Mouse (Mus musculus) limb, embryonic 14.5 days (tissue): ENCODE measurements around the gene Banf2. TPM values are rescaled to one million over a fixed set of nuclear protein-coding genes. Genes with fewer than 3 reads are reported as not detected.
A peak's percentile ranks its signal among the peaks of the same experiment; 100 is the strongest.

Source experiments
- ATAC-seq: fragments of 200-750 bp; cut with Nextera tagmentation; 2 replicates; pipeline ENCODE4 v1.8.0; 2017; ENCODE audit warnings: low read depth, moderate number of reproducible peaks, moderate TSS enrichment; ENCODE audit not compliant: low FRiP score
- DNase-seq: peaks from one replicate; pipeline ENCODE4 v3.0.0-alpha.2; 2015; ENCODE audit warnings: low spot score
- H3K27ac ChIP-seq: fragments of 300-500 bp; sonication (generic); replicated peaks from 2 replicates; pipeline ENCODE4 v1.5.1; 2014; ENCODE audit warnings: low read depth, mild to moderate bottlenecking, low read length, moderate library complexity, mixed read lengths
- H3K27me3 ChIP-seq: fragments of 300-500 bp; sonication (generic); 2 replicates; pipeline ENCODE4 v1.6.1; 2014; ENCODE audit warnings: low read length, mixed read lengths; ENCODE audit not compliant: control insufficient read depth, insufficient read depth
- H3K36me3 ChIP-seq: fragments of 300-500 bp; sonication (generic); 2 replicates; pipeline ENCODE4 v1.6.1; 2014; ENCODE audit warnings: mild to moderate bottlenecking, low read length, moderate library complexity, mixed read lengths; ENCODE audit not compliant: control insufficient read depth, insufficient read depth
- H3K4me1 ChIP-seq: fragments of 300-500 bp; sonication (generic); 2 replicates; pipeline ENCODE4 v1.6.1; 2014; ENCODE audit warnings: antibody characterized with exemption, low read length, mixed read lengths; ENCODE audit not compliant: control insufficient read depth, insufficient read depth
- H3K4me2 ChIP-seq: fragments of 300-500 bp; sonication (generic); replicated peaks from 2 replicates; pipeline ENCODE4 v1.6.1; 2014; ENCODE audit warnings: low read depth, mild to moderate bottlenecking, low read length, moderate library complexity; ENCODE audit not compliant: severe bottlenecking
- H3K4me3 ChIP-seq: fragments of 300-500 bp; sonication (generic); replicated peaks from 2 replicates; pipeline ENCODE4 v1.5.1; 2014; ENCODE audit warnings: low read length
- H3K9ac ChIP-seq: fragments of 300-500 bp; sonication (generic); 2 replicates; pipeline ENCODE4 v1.6.1; 2014; ENCODE audit warnings: mild to moderate bottlenecking, low read depth, low read length, moderate library complexity; ENCODE audit not compliant: severe bottlenecking
- H3K9me3 ChIP-seq: fragments of 300-500 bp; sonication (generic); 2 replicates; pipeline ENCODE4 v1.6.1; 2016; ENCODE audit warnings: low read length; ENCODE audit not compliant: control insufficient read depth
- POLR2A ChIP-seq: fragments of 200-500 bp; IDR thresholded peaks from 2 replicates; pipeline ENCODE4 v1.8.0; 2012; ENCODE audit warnings: inconsistent platforms, mild to moderate bottlenecking, moderate library complexity, borderline replicate concordance; ENCODE audit not compliant: insufficient read depth, insufficient read length; ENCODE audit errors: extremely low read depth
- WGBS: fragments of 180-500 bp; shearing (Covaris S2); extraction: QIAGEN DNeasy Blood & Tissue Kit; methylation state at CpG from one replicate; pipeline ENCODE4 v1.1.7; 2014; 5-methylcytosine and 5-hydroxymethylcytosine counted together
- polyA plus RNA-seq, 2 experiments: library from polyadenylated mRNA; depleted of rRNA in 1 of 2; stranded (reverse) in 1 of 2; unstranded in 1 of 2; fragments of >200 nt; fragmentation: Nextera tagmentation in 1 of 2; extraction: Ambion mirVana in 1 of 2; gene quantifications; 2 replicates each; pipeline versions ENCODE4 v1.2.1 to v1.2.3; 2012 to 2014

Banf2 gene
- polyA plus RNA-seq, 2 experiments = not detected

DNA sequence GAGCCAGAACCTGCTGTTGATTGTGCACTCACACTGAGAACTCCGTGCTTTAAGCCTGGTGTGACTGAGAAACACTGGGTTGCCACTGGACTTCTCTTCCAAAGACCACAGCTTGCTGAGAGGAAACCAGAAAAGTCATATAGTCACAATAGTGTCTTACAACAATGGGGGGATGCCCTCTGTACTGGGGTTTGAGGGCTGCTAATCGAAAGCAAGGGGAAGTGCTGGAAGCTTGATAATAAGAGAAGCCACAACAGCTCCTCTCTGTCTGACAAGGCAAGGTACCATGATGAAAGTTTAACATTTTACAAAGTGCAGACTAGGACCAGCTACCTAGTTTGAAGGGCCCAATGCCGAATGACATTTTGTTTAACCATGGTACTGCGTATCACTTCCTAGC, 36.8 kb downstream of the Banf2 start:
- Histone ChIP-seq H3K27me3 (no peaks in the 10 kb centered on the region), H3K9ac (no peak overlapping the region)
- WGBS = 95% methylated on average over 4 of the region's 4 CpGs

DNA sequence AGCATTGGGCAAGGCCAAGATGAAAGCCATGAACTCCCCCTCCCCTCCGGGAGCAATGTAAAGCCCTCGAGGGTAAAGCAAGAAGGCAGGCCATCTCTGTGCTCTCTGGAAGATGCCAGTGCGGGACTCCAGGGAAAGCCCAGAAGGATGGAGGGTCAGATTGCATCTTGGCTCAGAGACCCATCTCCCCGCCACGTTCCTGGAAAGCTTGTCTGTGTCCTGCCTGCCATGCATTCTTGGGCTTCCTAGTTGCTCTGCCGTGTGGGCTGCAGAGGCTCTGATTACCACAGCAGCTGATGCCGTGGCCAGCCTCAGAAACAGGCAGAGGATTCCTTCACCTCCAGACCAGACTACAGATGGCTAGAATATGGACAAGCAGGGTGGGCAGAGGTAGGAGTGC, 37.6 kb downstream of the Banf2 start:
- Histone ChIP-seq H3K9me3 (no peaks in the 10 kb centered on the region), H3K9ac (no peak overlapping the region), H3K27me3 (no peaks in the 10 kb centered on the region), H3K4me2 (no peak overlapping the region), H3K36me3 (no peaks in the 10 kb centered on the region), H3K4me1 (peaks cover 3% of the 10 kb centered on the region; the same call in 1 of the 2 replicates), H3K4me3 (no peak overlapping the region), H3K27ac (no peak overlapping the region)
- no peak for TF ChIP-seq POLR2A
- 44% methylated on average over 7 of the region's 7 CpGs for whole genome bisulfite sequencing
- ATAC-seq (peak; percentile 53; the same call in 1 of the 2 replicates), DNase-seq (peak; percentile 24)

More for the DNA sequence above, 36.8 kb downstream of the Banf2 start:
- Histone ChIP-seq H3K36me3 (no peaks in the 10 kb centered on the region), H3K27ac (no peak overlapping the region), H3K9me3 (no peaks in the 10 kb centered on the region), H3K4me1 (peaks cover 3% of the 10 kb centered on the region; the same call in 1 of the 2 replicates), H3K4me2 (no peak overlapping the region), H3K4me3 (no peak overlapping the region)
- TF ChIP-seq POLR2A = no peak
- no peak for DNase-seq
- ATAC-seq = no peak

DNA sequence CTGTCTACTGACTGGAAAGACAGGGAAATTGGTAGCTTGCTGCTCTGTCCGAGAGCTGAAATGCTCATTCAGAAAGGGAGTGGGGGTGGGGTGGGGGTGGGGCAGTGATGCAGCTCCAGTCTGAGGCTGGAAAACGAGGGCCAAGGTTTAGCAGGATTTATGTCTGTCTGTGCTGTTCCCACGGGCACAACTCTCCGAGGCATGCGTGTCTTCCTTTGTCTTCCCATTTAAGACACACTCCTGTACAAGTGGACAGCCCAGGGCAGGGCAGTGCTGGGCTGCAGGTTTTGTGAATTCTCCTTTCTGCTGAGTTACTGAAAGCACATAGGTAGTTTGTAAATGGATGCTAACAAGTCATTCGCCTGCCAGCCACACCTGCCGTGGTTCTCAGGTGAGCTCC, 39.8 kb downstream of the Banf2 start:
- no peak for ATAC-seq
- peaks cover 3% of the 10 kb centered on the region; the same call in 1 of the 2 replicates for H3K4me1 ChIP-seq
- no peaks in the 10 kb centered on the region for H3K27me3 ChIP-seq
- no peak for DNase-seq
- H3K4me3 ChIP-seq = no peak overlapping the region
- WGBS = 46% methylated on average over 7 of the region's 7 CpGs
- no peak for TF ChIP-seq POLR2A
- no peak overlapping the region for H3K9ac ChIP-seq
- no peaks in the 10 kb centered on the region for H3K9me3 ChIP-seq
- no peak overlapping the region for H3K4me2 ChIP-seq
- no peaks in the 10 kb centered on the region for H3K36me3 ChIP-seq
- no peak overlapping the region for H3K27ac ChIP-seq

DNA sequence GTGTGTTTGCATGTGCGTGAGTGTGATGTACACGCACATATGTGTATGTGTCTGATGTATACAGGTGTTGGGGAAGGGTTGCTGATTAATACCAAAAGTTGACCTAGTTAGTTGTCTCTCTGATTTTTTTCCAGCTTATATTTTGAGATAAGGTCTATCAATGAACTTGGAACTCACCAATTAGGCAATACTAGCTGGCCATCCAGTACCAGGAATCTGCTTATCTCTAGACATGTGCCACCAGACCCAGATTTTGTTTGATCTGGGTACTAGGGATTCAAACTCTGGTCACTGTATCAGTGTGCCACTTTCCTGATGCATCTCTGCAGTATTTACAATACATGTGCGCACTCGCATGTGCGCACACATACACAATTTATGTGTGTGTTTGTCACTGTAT, 41.2 kb downstream of the Banf2 start:
- no peak overlapping the region for H3K4me2 ChIP-seq
- H3K9me3 ChIP-seq = no peaks in the 10 kb centered on the region
- no peak for TF ChIP-seq POLR2A
- no peak overlapping the region for H3K27ac ChIP-seq
- H3K36me3 ChIP-seq = no peaks in the 10 kb centered on the region
- H3K9ac ChIP-seq = no peak overlapping the region
- 99% methylated on average over 5 of the region's 5 CpGs for WGBS
- H3K4me1 ChIP-seq = 0 out of 2 replicates have a peak, but pooled peaks cover 1% of the 10 kb centered on the region
- DNase-seq (no peak), ATAC-seq (no peak)
- H3K4me3 ChIP-seq = no peak overlapping the region
- no peaks in the 10 kb centered on the region for H3K27me3 ChIP-seq

DNA sequence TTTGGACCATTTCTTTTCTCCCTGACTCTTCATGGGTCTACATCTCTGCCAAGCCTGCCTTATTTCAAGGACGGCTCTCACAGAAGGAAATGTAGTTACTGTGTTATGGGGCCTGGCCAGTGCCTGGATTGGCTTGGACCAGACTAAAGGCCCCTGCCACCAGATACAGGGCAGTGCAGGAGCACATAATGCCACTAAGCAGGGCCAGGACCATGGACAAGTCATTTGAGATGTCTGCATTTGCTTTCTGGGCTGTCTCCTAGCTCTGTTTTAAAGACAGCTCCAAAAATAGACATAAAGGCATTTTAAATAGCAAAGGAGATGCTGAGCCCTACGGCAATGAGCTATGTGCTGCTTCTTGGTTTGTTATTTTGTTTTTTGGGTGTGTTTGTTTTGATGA, 43.8 kb downstream of the Banf2 start:
- Histone ChIP-seq H3K36me3 (no peaks in the 10 kb centered on the region), H3K4me1 (no peaks in the 10 kb centered on the region), H3K9ac (no peak overlapping the region), H3K27ac (no peak overlapping the region), H3K4me2 (no peak overlapping the region), H3K27me3 (no peaks in the 10 kb centered on the region), H3K4me3 (no peak overlapping the region), H3K9me3 (no peaks in the 10 kb centered on the region)
- TF ChIP-seq POLR2A = no peak
- WGBS = 73% methylated on average over 2 of the region's 2 CpGs
- DNase-seq (no peak), ATAC-seq (no peak)

DNA sequence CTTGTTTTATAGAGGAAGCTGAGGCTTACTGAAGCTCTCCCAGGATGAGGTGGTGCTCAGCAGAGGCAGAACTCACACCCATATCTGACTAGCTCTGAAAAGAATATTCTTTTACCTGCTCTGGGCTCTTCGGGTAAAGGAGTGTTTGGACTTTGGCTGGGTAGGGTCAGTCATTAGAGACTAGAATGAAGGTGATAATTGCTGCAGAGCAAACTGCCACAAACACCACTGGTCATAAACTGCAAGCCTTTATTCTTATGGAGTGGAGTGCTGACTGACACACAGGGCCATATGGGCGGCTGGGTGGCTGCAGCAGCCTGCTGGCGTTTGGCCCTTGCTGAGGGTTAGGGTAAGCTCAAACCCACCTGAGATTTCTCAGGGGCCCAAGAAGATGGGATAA, 46.0 kb downstream of the Banf2 start:
- Histone ChIP-seq H3K9ac (no peak overlapping the region), H3K4me2 (no peak overlapping the region), H3K27me3 (no peaks in the 10 kb centered on the region), H3K4me1 (no peaks in the 10 kb centered on the region), H3K4me3 (no peak overlapping the region), H3K36me3 (no peaks in the 10 kb centered on the region), H3K9me3 (no peaks in the 10 kb centered on the region), H3K27ac (no peak overlapping the region)
- ATAC-seq (no peak), DNase-seq (no peak)
- no peak for TF ChIP-seq POLR2A
- 51% methylated on average over 3 of the region's 3 CpGs for WGBS
